Mouse (Mus musculus) neural tube, embryonic 11.5 days (tissue): ENCODE data around the gene Boll. TPM values are rescaled to one million over a fixed set of nuclear protein-coding genes. Genes with fewer than 3 reads are reported as not detected.
"Not testable (repeated sequence)": the region's sequence is repeated elsewhere in the genome, so short reads cannot be mapped to it uniquely, and the experiment has no call there.

Experiments
- ATAC-seq: fragments of 200-750 bp; cut with Nextera tagmentation; 2 replicates; pipeline ENCODE4 v1.8.0; 2017; ENCODE audit warnings: moderate number of reproducible peaks, mild to moderate bottlenecking, moderate TSS enrichment, moderate library complexity; ENCODE audit not compliant: insufficient read depth, low FRiP score, low TSS enrichment
- DNase-seq: peaks from one replicate; pipeline ENCODE4 v3.0.0-alpha.2; 2015; ENCODE audit warnings: low spot score
- H3K27ac ChIP-seq: fragments of 300-500 bp; sonication (generic); 2 replicates; pipeline ENCODE4 v1.5.1; 2014; ENCODE audit warnings: low read depth, mild to moderate bottlenecking, low read length
- H3K27me3 ChIP-seq: fragments of 300-500 bp; sonication (generic); 2 replicates; pipeline ENCODE4 v1.6.1; 2014; ENCODE audit warnings: mild to moderate bottlenecking, low read length, mixed read lengths; ENCODE audit not compliant: control insufficient read depth, insufficient read depth
- H3K36me3 ChIP-seq: fragments of 300-500 bp; sonication (generic); 2 replicates; pipeline ENCODE4 v1.6.1; 2014; ENCODE audit warnings: mild to moderate bottlenecking, low read length, moderate library complexity, mixed read lengths; ENCODE audit not compliant: control insufficient read depth, insufficient read depth
- H3K4me1 ChIP-seq: fragments of 300-500 bp; sonication (generic); 2 replicates; pipeline ENCODE4 v1.6.1; 2014; ENCODE audit warnings: low read length, mixed read lengths; ENCODE audit not compliant: control insufficient read depth, insufficient read depth
- H3K4me2 ChIP-seq: fragments of 300-500 bp; sonication (generic); 2 replicates; pipeline ENCODE4 v1.6.1; 2014; ENCODE audit warnings: low read depth, mild to moderate bottlenecking, moderate library complexity
- H3K4me3 ChIP-seq: fragments of 300-500 bp; sonication (generic); 2 replicates; pipeline ENCODE4 v1.5.1; 2014; ENCODE audit warnings: low read depth, low read length
- H3K9ac ChIP-seq: fragments of 300-500 bp; sonication (generic); 2 replicates; pipeline ENCODE4 v1.6.1; 2014; ENCODE audit warnings: mild to moderate bottlenecking, low read length
- H3K9me3 ChIP-seq: fragments of 300-500 bp; sonication (generic); 2 replicates; pipeline ENCODE4 v1.6.1; 2016; ENCODE audit warnings: low read length; ENCODE audit not compliant: control insufficient read depth
- WGBS: fragments of 180-500 bp; shearing (Covaris S2); extraction: QIAGEN DNeasy Blood & Tissue Kit; methylation state at CpG from one replicate; pipeline ENCODE4 v1.1.7; 2014; 5-methylcytosine and 5-hydroxymethylcytosine counted together
- polyA plus RNA-seq: library from polyadenylated mRNA; unstranded; fragments of >200 nt; fragmentation: Nextera tagmentation; extraction: Ambion mirVana; gene quantifications from 2 replicates; pipeline ENCODE4 v1.2.1, GENCODE M21; 2014

Gene Boll
- polyA plus RNA-seq, 1 experiment from 2014 or later = 0.49 TPM

DNA sequence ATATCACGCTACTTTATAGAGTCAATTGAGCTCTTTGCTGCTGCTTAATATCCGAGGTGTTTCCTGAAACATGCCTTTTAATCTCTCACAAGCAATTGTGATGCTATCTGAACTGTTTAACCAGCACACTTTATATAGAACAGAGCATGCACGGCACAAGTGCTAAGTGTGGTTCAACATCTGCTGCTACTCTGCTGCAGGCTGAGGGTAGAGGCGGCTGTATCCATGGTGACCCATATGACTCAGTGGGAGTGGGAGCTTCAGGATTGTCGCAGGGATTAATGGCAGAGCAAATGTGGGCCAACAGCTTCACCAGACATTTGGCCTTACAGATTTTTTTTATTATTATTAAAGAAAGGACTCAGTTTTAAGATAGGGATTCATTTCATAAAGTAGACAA lies 36.6 kb upstream of the Boll start:
- H3K9ac ChIP-seq = no peak overlapping the region
- 0 out of 2 replicates have a peak, but pooled peaks cover under 1% of the 10 kb centered on the region for H3K4me1 ChIP-seq
- no peaks in the 10 kb centered on the region for H3K36me3 ChIP-seq
- no peak overlapping the region for H3K4me2 ChIP-seq
- DNase-seq (peak; percentile 43), ATAC-seq (no peak)
- no peaks in the 10 kb centered on the region for H3K9me3 ChIP-seq
- 46% methylated on average over 5 of the region's 5 CpGs for WGBS
- no peaks in the 10 kb centered on the region for H3K27me3 ChIP-seq
- no peak overlapping the region for H3K4me3 ChIP-seq
- H3K27ac ChIP-seq = no peak overlapping the region

DNA sequence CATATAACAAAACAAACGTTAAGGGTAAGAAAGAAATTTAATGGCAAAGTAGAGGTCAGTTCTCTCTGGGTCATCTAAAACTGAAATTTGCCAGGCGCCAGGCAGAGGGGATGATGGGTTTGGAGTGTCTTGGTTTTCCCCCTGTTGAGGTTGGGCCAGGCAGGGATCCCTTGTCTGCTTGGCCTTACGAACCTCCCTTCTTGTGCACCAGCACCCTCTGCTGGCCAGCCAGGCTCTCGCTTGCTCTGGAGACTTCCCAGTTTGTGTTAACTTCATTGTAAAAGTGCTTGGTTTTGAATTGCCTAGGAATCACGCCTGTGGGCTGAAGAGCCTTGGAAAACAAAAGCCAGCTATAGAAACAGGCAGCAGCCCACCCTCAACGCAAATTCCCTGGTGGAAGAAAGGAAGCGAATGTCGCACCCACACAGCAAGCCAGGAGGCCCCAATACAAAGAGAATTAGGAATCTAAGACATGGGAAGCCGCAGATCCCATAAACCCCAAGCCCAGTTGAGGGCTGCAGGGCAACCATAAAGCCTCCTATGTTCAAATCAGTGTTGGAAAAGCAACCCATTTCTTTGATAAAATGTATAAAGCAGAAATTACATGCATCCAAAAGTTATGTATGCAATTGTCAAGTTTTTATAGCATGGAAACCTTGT lies 20.0 kb upstream of the Boll start:
- no peaks in the 10 kb centered on the region for H3K36me3 ChIP-seq
- H3K4me1 ChIP-seq = no peaks in the 10 kb centered on the region
- H3K9me3 ChIP-seq = no peaks in the 10 kb centered on the region
- no peak overlapping the region for H3K4me3 ChIP-seq
- H3K9ac ChIP-seq = no peak overlapping the region
- DNase-seq (peak; percentile 87), ATAC-seq (peak; percentile 74)
- 12% methylated on average over 9 of the region's 9 CpGs for WGBS
- no peak overlapping the region for H3K4me2 ChIP-seq
- H3K27me3 ChIP-seq = no peaks in the 10 kb centered on the region
- no peak overlapping the region for H3K27ac ChIP-seq

DNA sequence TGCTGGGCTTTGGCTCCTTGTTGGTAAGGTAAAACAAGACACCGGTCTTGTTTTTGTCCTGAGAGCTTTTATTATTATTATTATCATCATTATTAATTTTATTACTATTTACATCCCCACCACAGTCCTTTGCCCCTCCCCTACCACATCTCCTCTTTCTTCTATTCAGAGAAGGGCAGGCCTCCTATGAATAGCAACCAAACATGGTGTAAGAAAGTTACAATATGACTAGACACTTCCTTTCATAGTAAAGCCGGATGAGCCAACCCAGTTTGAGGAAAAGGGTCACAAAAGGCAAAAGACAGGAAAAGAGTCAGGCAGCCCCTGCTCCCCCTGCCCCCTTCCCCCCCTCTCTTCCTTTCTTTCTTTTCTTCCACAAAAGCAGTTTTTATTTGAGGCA lies 17.3 kb upstream of the Boll start:
- Histone ChIP-seq H3K27ac (no peak overlapping the region), H3K4me2 (no peak overlapping the region), H3K27me3 (no peaks in the 10 kb centered on the region), H3K36me3 (no peaks in the 10 kb centered on the region), H3K9ac (no peak overlapping the region), H3K9me3 (no peaks in the 10 kb centered on the region), H3K4me1 (no peaks in the 10 kb centered on the region), H3K4me3 (no peak overlapping the region)
- 70% methylated on average over 2 of the region's 2 CpGs for WGBS
- DNase-seq (no peak), ATAC-seq (no peak)

DNA sequence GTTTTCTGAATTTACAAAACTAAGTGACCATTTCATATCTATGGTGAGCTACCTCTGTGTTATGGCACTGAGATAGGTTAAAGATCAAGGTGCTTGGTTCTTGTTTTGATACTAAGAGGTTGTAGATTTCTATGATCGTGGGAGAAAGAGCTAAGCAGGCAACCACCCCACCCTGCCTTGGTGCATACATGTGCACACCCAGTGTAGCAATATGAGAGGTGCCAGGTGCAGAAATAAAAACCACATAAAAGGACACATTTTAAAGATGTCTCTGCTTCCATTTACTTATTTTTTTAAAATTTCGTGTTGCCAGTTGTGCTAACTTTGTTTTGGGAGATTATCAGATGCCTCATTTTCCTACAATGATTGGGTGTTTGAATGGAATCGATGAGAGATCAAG lies 9.4 kb upstream of the Boll start:
- no peak overlapping the region for H3K4me3 ChIP-seq
- WGBS = 80% methylated on average over 3 of the region's 3 CpGs
- no peaks in the 10 kb centered on the region for H3K4me1 ChIP-seq

DNA sequence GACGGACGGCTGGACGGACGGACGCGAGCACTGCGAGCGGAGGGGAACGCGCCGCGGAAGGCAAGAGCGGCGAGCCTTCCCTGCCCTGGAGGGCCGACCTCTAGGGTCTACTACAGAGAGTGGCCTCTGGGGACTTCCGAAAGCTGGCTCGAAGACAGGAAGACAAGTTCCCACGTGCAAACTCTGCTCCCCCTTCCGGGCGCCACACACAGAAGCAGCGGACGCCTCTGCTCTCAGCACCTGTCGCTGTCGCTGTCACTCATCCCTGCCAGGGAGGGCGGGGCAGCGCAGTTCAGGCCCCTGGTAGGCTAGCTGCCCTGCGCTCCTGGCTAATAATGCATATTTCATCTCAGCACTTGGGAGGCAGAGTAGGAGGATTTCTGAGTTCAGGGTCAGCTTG lies 317 bp upstream of the Boll start:
- peaks cover 7% of the 10 kb centered on the region; the same call in 1 of the 2 replicates for H3K9me3 ChIP-seq
- peaks cover 14% of the 10 kb centered on the region for H3K27me3 ChIP-seq
- no peaks in the 10 kb centered on the region for H3K4me1 ChIP-seq
- DNase-seq (peak; percentile 63), ATAC-seq (peak; percentile 88)
- H3K9ac ChIP-seq = no peak overlapping the region
- H3K27ac ChIP-seq = no peak overlapping the region
- peak overlapping the region; percentile 40 for H3K4me3 ChIP-seq
- no peaks in the 10 kb centered on the region for H3K36me3 ChIP-seq
- WGBS = 2% methylated on average over 27 of the region's 27 CpGs
- peak overlapping the region; percentile 52 for H3K4me2 ChIP-seq

More for the DNA sequence above, 9.4 kb upstream of the Boll start:
- Histone ChIP-seq H3K36me3 (no peaks in the 10 kb centered on the region), H3K9me3 (no peaks in the 10 kb centered on the region), H3K27me3 (no peaks in the 10 kb centered on the region), H3K9ac (no peak overlapping the region), H3K27ac (no peak overlapping the region), H3K4me2 (no peak overlapping the region)
- no peak for ATAC-seq
- DNase-seq = no peak

DNA sequence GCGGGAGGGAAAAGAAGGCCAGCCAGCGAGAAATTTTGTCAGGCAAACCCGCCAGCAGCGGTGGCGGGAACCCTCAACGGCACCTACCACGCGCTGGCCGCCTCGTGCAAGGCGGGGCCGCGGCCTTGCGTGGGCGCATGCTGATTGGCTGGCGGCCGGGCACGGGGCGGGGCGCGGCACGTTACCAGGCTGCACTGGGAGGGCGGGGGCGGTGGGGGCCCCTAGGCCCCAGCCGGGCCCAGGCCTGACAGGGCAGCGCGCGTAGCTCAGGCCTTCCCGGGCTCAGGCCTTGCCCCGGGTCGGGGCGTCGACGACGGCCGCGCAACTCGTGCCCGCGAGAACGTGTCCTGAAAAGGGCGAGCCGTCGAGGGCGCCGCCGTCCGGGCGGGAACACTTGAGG lies 635 bp downstream of the Boll start:
- Histone ChIP-seq H3K4me1 (no peaks in the 10 kb centered on the region), H3K9me3 (peaks cover 7% of the 10 kb centered on the region; the same call in 1 of the 2 replicates), H3K4me2 (peak overlapping the region; percentile 52; the same call in 1 of the 2 replicates), H3K4me3 (peak overlapping the region; percentile 40), H3K36me3 (no peaks in the 10 kb centered on the region), H3K27me3 (peaks cover 14% of the 10 kb centered on the region), H3K27ac (no peak overlapping the region), H3K9ac (no peak overlapping the region)
- 50% methylated on average over 42 of the region's 49 CpGs for WGBS
- ATAC-seq = peak; percentile 75
- peak; percentile 18 for DNase-seq

DNA sequence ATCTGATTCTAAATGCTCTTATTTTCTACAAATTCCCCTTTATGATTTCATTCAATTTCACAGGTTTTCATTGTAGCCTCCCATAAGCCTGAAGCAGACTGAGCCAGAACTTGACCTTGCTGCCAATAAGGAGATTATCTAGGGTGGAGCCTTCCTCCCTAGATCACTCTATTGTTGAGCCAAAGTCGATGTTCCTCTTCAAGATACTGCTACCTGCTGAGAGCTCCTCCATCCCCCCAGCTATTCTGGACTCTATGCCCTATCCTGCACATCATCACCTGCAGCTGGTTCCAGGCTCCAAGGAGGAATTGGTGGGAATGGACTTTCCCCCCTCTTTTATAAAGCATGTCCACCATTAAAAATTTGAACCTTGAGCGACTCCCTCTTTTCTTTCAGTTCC lies 11.4 kb downstream of the Boll start:
- H3K4me2 ChIP-seq, DNase-seq, ATAC-seq, H3K9me3 ChIP-seq, H3K36me3 ChIP-seq, H3K4me1 ChIP-seq, H3K27me3 ChIP-seq, H3K9ac ChIP-seq, H3K27ac ChIP-seq, H3K4me3 ChIP-seq: not testable (repeated sequence)
- WGBS = 75% methylated on average over 2 of the region's 2 CpGs

DNA sequence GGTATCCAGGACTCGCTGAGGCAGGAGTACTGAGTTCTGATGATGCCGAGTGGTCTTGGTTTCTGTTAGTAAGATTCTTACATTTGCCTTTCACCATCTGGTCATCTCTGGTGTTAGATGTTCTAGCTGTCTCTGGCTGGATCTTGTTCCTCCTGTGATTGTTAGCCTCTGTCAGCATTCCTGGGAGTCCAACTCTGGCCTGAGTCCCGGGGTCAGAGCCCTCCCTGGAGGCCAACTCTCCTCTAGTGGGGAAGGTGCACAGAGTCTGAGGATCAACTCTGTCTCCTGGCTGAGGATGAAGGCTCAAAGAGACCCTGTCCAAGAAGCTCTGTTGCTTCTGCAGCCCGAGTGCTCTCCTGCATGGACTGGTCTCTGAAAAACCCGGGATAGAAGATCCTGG lies 37.8 kb downstream of the Boll start:
- not testable (repeated sequence) for H3K27ac ChIP-seq, H3K36me3 ChIP-seq, DNase-seq, H3K27me3 ChIP-seq, ATAC-seq, H3K9me3 ChIP-seq, H3K4me1 ChIP-seq, H3K9ac ChIP-seq, H3K4me3 ChIP-seq, H3K4me2 ChIP-seq
- WGBS = 79% methylated on average over 5 of the region's 5 CpGs

DNA sequence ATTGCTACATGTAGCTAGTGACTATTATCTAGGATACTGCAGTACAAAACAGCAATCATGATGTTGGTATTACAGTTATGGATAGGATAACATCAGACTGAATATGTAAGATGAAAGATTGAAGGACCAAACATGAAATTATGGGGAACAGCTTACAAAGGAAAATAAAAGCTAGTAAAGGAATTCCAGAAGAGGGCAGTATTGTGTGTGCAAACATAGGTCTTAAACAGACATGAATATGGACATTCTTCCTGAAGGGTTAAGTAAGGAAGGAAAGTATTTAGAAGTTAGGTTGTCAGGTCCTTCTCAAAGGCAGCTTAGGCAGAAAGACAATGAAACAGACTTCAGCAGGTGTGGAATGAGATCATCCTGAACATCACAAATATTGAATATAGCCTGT lies 62.2 kb downstream of the Boll start:
- Histone ChIP-seq H3K27me3 (no peaks in the 10 kb centered on the region), H3K4me3 (no peak overlapping the region), H3K27ac (no peak overlapping the region), H3K9ac (no peak overlapping the region), H3K4me2 (no peak overlapping the region), H3K9me3 (no peaks in the 10 kb centered on the region), H3K4me1 (no peaks in the 10 kb centered on the region), H3K36me3 (no peaks in the 10 kb centered on the region)
- no peak for ATAC-seq
- no peak for DNase-seq
